Mouse (Mus musculus): ENCODE data around the gene Ddx55.

- no peak for TF ChIP-seq POLR2A (IDR thresholded peaks at IDR 0.05; ENCODE audit: borderline replicate concordance, insufficient read depth, low read length)
- no peak for TF ChIP-seq CTCF (IDR thresholded peaks at IDR 0.05; ENCODE audit: borderline replicate concordance, insufficient read depth, low read depth, low read length)
Observed at GRCm38 (mm10) chr5:124528351-124528750, 24.3 kb upstream of the Ddx55 start.

Data from cerebellum, adult 2 months (tissue).